Mouse (Mus musculus) intestine, embryonic 15.5 days (tissue): ENCODE results near the gene Ccdc151. TPM values are rescaled to one million over a fixed set of nuclear protein-coding genes. Genes with fewer than 3 reads are reported as not detected.
A peak's percentile ranks its signal among the peaks of the same experiment; 100 is the strongest.

Experiments
- ATAC-seq: fragments of 200-750 bp; cut with Nextera tagmentation; 2 replicates; pipeline ENCODE4 v1.8.0; 2017; ENCODE audit warnings: moderate TSS enrichment, moderate library complexity
- H3K27ac ChIP-seq: fragments of 300-500 bp; sonication (generic); 2 replicates; pipeline ENCODE4 v1.5.1; 2015; ENCODE audit warnings: mild to moderate bottlenecking, inconsistent platforms
- H3K27me3 ChIP-seq: fragments of 300-500 bp; sonication (generic); replicated peaks from 2 replicates; pipeline ENCODE4 v1.6.1; 2015; ENCODE audit warnings: inconsistent platforms
- H3K36me3 ChIP-seq: fragments of 300-500 bp; sonication (generic); 2 replicates; pipeline ENCODE4 v1.6.1; 2015; ENCODE audit warnings: inconsistent platforms
- H3K4me1 ChIP-seq: fragments of 300-500 bp; sonication (generic); replicated peaks from 2 replicates; pipeline ENCODE4 v1.6.1; 2015; ENCODE audit warnings: inconsistent platforms
- H3K4me2 ChIP-seq: fragments of 300-500 bp; sonication (generic); replicated peaks from 2 replicates; pipeline ENCODE4 v1.6.1; 2015; ENCODE audit warnings: mild to moderate bottlenecking, inconsistent platforms
- H3K4me3 ChIP-seq: fragments of 300-500 bp; sonication (generic); replicated peaks from 2 replicates; pipeline ENCODE4 v1.5.1; 2015; ENCODE audit warnings: inconsistent platforms
- H3K9ac ChIP-seq: fragments of 300-500 bp; sonication (generic); 2 replicates; pipeline ENCODE4 v1.6.1; 2015; ENCODE audit warnings: inconsistent platforms
- H3K9me3 ChIP-seq: fragments of 300-500 bp; sonication (generic); 2 replicates; pipeline ENCODE4 v1.6.1; 2016; ENCODE audit warnings: inconsistent platforms
- WGBS: fragments of 180-500 bp; shearing (Covaris S2); methylation state at CpG from one replicate; pipeline ENCODE4 v1.1.7; 2015; 5-methylcytosine and 5-hydroxymethylcytosine counted together
- polyA plus RNA-seq: library from polyadenylated mRNA; unstranded; fragments of >200 nt; fragmentation: Nextera tagmentation; extraction: Ambion mirVana; gene quantifications from 2 replicates; pipeline ENCODE4 v1.2.1, GENCODE M21; 2015

Ccdc151 gene
- polyA plus RNA-seq, 1 experiment from 2014 or later, result 0.50 TPM

DNA sequence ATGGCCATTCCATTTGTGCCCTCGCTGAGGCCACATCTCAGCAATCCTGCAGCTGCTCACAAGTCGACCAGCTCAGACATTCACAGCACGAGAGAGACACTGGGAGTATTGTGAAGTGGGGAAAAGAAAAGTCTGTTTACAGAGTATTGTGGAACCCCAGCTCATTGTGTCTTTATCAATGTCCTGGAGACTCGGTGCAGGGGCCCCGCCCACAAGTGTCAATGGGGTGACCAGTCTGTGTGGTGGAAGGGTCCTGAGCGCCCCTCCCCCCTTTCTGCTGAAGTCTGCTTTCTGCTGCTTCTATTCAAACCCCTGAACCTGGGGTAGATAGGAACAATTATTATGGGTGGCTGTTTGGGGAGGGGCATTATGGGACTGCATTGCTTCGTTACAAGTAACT, 26.0 kb upstream of the Ccdc151 start:
- Histone ChIP-seq H3K36me3 (no peaks in the 10 kb centered on the region), H3K9me3 (no peaks in the 10 kb centered on the region), H3K27me3 (no peaks in the 10 kb centered on the region), H3K9ac (no peak overlapping the region), H3K4me1 (no peaks in the 10 kb centered on the region), H3K4me3 (no peak overlapping the region), H3K27ac (no peak overlapping the region), H3K4me2 (no peak overlapping the region)
- WGBS, result 47% methylated on average over 7 of the region's 7 CpGs
- no peak for ATAC-seq

DNA sequence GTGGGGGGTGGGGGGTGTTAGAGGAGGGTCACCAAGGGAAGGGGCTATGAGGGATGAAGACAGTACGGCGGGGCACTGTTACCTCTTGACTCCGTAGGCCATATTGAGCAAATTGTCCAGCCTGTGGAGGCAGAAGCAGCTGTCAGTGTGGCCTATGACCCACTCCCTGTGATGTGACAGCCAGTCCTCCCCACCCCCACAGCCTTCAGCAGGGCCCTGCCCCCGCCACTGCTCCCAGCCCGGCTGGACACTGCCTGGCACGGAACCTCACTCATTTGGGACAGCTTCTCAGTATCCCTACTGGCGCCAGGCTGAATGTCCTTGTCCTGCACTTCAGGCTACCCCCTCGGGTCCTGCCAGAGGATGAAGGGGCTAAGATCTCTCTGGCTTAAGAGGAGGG, 22.2 kb upstream of the Ccdc151 start:
- no peak overlapping the region for H3K4me3 ChIP-seq
- no peak overlapping the region for H3K4me2 ChIP-seq
- no peak overlapping the region for H3K27ac ChIP-seq
- no peaks in the 10 kb centered on the region for H3K27me3 ChIP-seq
- H3K9ac ChIP-seq, result no peak overlapping the region
- no peak for ATAC-seq
- WGBS, result 57% methylated on average over 8 of the region's 8 CpGs
- H3K9me3 ChIP-seq, result no peaks in the 10 kb centered on the region
- H3K4me1 ChIP-seq, result no peaks in the 10 kb centered on the region
- no peaks in the 10 kb centered on the region for H3K36me3 ChIP-seq

DNA sequence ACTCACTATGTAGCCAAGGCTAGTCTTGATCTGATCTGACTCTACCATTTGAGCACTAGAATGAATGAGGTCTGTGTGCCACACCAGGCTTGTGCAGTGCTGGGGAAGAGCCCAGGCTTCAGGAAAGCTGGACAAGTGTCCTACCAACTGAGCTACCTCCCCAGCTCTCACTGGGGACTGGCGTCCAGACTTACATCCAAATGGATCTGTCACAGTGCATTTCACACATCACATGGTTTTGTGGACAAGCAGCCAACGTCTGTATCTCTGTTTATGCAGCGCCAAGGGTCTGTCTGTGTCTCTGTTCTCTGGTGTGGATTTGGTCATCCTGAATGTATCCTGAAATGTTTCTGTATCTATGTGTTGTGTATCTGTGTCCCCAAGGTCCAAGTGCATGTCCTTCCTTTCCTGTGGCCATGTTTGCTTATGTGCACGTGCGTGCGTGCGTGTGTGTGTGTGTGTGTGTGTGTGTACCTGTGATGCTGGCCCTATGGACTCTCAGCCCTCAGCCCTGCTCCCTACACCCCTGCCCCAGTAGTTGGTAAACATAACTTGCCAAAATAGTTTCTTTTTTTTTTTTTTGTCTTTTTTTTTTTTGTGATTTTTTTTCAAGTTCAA, 14.9 kb upstream of the Ccdc151 start:
- ATAC-seq, result no peak
- no peak overlapping the region for H3K9ac ChIP-seq
- H3K36me3 ChIP-seq, result peaks cover 19% of the 10 kb centered on the region
- no peaks in the 10 kb centered on the region for H3K27me3 ChIP-seq
- H3K4me2 ChIP-seq, result no peak overlapping the region
- no peak overlapping the region for H3K4me3 ChIP-seq
- no peaks in the 10 kb centered on the region for H3K4me1 ChIP-seq
- no peaks in the 10 kb centered on the region for H3K9me3 ChIP-seq
- WGBS, result 73% methylated on average over 7 of the region's 7 CpGs
- no peak overlapping the region for H3K27ac ChIP-seq

DNA sequence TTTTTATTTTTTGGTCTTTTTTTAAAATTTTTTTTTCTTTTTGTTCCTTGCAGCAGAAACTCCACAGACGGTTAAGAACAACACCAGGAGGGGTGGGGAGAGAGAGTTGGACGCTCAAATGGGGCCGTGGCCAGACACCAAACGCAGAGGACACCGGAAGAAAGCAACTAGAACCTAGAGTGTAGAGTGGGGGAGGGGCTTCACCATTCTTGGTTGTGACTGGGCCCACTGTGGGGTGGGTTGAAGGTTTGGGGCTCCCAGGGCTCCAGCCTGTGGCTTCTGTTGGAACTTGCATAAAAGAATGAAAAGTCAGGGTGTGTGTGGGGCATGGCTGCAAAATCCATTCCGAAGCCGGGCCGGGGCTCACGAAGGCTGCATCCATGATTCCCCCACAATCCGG, 13.8 kb upstream of the Ccdc151 start:
- Histone ChIP-seq H3K4me1 (no peaks in the 10 kb centered on the region), H3K9me3 (no peaks in the 10 kb centered on the region), H3K36me3 (peaks cover 29% of the 10 kb centered on the region), H3K4me3 (no peak overlapping the region), H3K27me3 (no peaks in the 10 kb centered on the region), H3K4me2 (no peak overlapping the region), H3K9ac (no peak overlapping the region), H3K27ac (no peak overlapping the region)
- WGBS, result 65% methylated on average over 10 of the region's 10 CpGs
- no peak for ATAC-seq

DNA sequence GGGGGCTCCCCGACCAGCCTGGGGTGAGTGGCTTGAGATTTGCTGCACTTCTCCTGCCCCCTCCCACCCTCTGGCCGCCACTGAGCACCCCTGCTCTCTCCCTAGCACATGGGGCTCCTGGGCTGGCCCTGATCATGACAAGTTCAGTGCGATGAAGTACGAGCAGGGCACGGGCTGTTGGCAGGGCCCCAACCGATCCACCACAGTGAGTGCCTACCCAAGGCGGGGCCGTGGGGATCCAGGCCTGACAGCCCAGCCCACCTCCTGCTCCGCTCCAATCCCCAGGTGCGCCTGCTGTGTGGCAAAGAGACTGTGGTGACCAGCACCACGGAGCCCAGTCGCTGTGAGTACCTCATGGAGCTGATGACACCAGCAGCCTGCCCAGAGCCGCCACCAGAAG, 10.3 kb upstream of the Ccdc151 start:
- no peak for ATAC-seq

DNA sequence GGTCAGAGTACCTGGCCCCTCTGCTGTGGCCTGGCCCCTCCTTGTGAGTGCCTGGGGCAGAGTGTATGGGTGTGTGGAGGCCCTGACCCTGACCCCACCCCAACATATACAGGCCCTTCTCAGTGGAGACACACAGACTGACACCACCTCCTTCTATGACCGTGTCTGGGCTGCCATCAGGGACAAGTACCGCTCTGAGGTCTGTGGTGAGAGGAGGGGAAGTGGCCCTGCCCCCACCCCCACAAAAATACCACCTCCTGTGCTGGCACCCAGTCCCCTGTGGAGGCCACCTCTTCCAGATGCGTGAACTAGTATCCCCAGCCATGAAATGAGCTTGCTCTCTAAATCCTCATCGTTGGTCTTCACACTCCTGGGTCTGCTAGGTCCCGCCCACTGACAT, 8.6 kb upstream of the Ccdc151 start:
- 79% methylated on average over 5 of the region's 5 CpGs for WGBS
- Histone ChIP-seq H3K4me2 (no peak overlapping the region), H3K36me3 (peaks cover 71% of the 10 kb centered on the region)

More for the DNA sequence above, 10.3 kb upstream of the Ccdc151 start:
- H3K27ac ChIP-seq, result no peak overlapping the region
- H3K9me3 ChIP-seq, result no peaks in the 10 kb centered on the region
- H3K36me3 ChIP-seq, result peaks cover 61% of the 10 kb centered on the region
- WGBS, result 91% methylated on average over 13 of the region's 13 CpGs
- H3K27me3 ChIP-seq, result no peaks in the 10 kb centered on the region
- H3K4me2 ChIP-seq, result no peak overlapping the region
- no peaks in the 10 kb centered on the region for H3K4me1 ChIP-seq
- no peak overlapping the region for H3K9ac ChIP-seq
- no peak overlapping the region for H3K4me3 ChIP-seq

DNA sequence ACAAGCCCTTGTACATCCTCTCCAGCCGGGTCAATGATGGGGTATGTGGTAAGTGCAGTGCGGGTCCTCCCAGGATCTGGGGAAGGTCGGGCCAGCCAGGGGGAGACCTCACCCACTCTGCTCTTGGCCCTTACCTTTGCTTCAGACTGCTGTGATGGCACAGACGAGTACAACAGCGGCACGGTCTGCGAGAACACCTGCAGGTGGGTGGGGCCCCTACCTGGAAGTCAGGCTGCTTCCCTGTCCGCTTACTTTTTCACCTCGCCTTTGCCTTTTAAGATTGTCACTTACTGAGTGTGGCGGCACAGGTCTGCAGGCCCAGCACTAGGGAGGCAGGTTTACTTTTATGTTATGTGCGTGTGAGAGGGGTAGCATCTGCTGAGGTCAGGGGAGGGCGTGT, 2.1 kb upstream of the Ccdc151 start:
- WGBS, result 78% methylated on average over 12 of the region's 12 CpGs
- Histone ChIP-seq H3K4me1 (peaks cover 25% of the 10 kb centered on the region), H3K9ac (no peak overlapping the region), H3K36me3 (peaks cover 40% of the 10 kb centered on the region), H3K4me2 (peak overlapping the region; percentile 78; the same call in 1 of the 2 replicates), H3K4me3 (0 out of 2 replicates have a peak overlapping the region, but pooled peaks have one; percentile 64), H3K27ac (no peak overlapping the region), H3K27me3 (no peaks in the 10 kb centered on the region), H3K9me3 (no peaks in the 10 kb centered on the region)
- no peak for ATAC-seq

More for the DNA sequence above, 8.6 kb upstream of the Ccdc151 start:
- no peak overlapping the region for H3K27ac ChIP-seq
- ATAC-seq, result 0 out of 2 replicates have a peak, but pooled peaks have one; percentile 32
- H3K27me3 ChIP-seq, result no peaks in the 10 kb centered on the region
- H3K9me3 ChIP-seq, result no peaks in the 10 kb centered on the region
- H3K4me3 ChIP-seq, result no peak overlapping the region
- H3K9ac ChIP-seq, result no peak overlapping the region
- H3K4me1 ChIP-seq, result no peaks in the 10 kb centered on the region

DNA sequence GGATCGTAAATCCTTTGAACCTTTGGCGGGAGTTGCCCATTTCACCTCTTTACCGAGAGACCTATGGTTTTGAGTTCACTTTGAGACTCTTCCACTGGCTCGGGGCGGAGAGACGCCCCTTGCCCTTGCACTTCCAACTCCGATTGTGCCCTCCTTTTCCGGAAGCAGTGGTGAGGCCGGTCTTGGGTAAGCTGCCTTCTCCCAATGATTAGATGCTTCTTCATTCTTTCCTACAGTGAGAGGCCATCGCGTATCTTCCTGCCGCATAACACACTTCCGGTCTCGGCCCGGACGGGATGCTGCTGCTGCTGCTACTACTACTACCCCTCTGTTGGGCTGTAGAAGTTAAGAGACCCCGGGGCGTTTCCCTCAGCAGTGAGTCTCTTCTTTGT, 725 bp upstream of the Ccdc151 start:
- Histone ChIP-seq H3K27me3 (no peaks in the 10 kb centered on the region), H3K36me3 (peaks cover 29% of the 10 kb centered on the region), H3K27ac (peak overlapping the region; percentile 64), H3K4me2 (peak overlapping the region; percentile 78), H3K9ac (peak overlapping the region; percentile 55), H3K4me1 (peaks cover 25% of the 10 kb centered on the region), H3K4me3 (peak overlapping the region; percentile 64), H3K9me3 (no peaks in the 10 kb centered on the region)
- WGBS, result under 1% methylated on average over 18 of the region's 18 CpGs
- peak; percentile 35; the same call in 1 of the 2 replicates for ATAC-seq

DNA sequence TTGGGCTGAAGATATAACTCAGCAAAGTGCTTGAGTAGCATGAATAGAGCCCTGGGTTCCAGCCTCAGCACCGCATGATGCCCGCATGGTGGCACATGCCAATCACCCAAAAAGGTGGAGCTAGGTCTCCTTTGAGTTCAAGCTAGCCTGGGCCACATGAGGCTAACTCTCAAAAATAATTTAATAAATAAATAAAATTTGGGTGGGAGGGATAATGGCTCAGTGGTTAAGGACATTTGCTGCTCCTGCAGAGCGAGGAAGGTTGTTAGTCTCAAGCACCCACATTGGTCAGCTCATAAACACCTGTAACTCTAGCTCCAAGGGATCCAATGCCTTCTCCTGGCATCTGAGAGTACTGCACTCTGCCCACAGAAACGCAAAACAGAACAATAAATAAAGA, 801 bp downstream of the Ccdc151 start:
- H3K9ac ChIP-seq, result no peak overlapping the region
- H3K27ac ChIP-seq, result no peak overlapping the region
- ATAC-seq, result no peak
- H3K36me3 ChIP-seq, result peaks cover 21% of the 10 kb centered on the region
- 84% methylated on average over 4 of the region's 4 CpGs for WGBS
- H3K27me3 ChIP-seq, result no peaks in the 10 kb centered on the region
- H3K4me3 ChIP-seq, result no peak overlapping the region
- no peaks in the 10 kb centered on the region for H3K9me3 ChIP-seq
- H3K4me2 ChIP-seq, result no peak overlapping the region
- peaks cover 25% of the 10 kb centered on the region for H3K4me1 ChIP-seq

DNA sequence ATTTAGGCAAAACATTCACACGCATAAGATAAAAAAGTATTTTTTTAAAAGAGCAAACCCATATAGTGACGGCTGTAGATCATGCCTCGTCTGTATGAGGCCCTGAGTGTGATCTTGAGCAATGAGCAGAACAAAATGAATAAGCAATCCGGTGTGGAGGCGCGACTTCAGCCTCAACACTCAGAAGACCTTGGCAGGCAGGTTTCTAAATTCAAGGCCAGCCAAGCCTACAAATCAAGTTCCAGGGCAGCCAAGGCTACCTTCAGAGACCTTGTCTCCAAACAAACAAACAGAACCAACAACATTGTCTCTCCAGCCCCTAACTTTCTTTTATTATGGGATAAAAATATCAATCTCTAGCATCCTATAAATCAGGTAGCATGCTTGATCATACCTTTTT, 2.1 kb downstream of the Ccdc151 start:
- H3K9me3 ChIP-seq, result no peaks in the 10 kb centered on the region
- no peak overlapping the region for H3K4me2 ChIP-seq
- H3K4me1 ChIP-seq, result peaks cover 22% of the 10 kb centered on the region
- peaks cover 10% of the 10 kb centered on the region; the same call in 1 of the 2 replicates for H3K36me3 ChIP-seq
- no peak overlapping the region for H3K4me3 ChIP-seq
- H3K27me3 ChIP-seq, result no peaks in the 10 kb centered on the region
- H3K27ac ChIP-seq, result no peak overlapping the region
- H3K9ac ChIP-seq, result no peak overlapping the region
- WGBS, result 89% methylated on average over 6 of the region's 6 CpGs
- no peak for ATAC-seq

DNA sequence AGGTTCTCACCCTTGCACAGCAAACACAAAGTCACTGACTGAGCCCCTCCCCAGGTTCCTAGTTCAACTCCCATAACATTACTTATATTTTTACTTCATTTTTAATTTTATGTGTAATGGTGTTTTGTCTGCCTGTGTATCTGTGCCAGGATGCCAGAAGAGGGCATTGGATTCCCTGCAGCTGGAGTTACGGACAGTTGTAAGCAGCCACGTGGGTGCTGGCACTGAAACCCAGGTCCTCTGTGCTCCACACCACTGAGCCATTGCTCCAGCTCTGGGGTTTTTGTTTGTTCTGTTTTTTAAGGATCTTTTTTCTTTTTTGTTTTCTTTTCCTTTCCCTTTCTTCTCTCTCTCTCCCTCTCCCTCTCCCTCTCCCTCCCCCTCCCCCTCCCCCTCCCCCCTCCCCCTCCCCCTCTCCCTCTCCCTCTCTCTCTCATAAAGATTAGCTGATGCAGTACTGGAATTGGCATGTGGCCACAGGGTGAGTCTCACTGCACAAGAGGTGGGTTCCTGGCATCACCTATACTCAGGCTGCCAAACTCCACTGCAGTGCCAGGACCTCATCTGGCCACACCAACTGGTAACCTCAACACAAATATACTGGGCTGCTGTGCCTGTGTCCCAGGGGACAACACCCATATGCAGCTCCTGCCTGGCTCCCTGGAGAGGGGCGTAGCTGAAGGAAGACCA, 6.1 kb downstream of the Ccdc151 start:
- H3K4me3 ChIP-seq, result no peak overlapping the region
- H3K27ac ChIP-seq, result no peak overlapping the region
- H3K9ac ChIP-seq, result no peak overlapping the region
- peaks cover 13% of the 10 kb centered on the region for H3K27me3 ChIP-seq
- H3K4me1 ChIP-seq, result no peaks in the 10 kb centered on the region
- no peaks in the 10 kb centered on the region for H3K36me3 ChIP-seq
- no peak overlapping the region for H3K4me2 ChIP-seq
- WGBS, result 69% methylated on average over 3 of the region's 3 CpGs
- no peak for ATAC-seq
- H3K9me3 ChIP-seq, result no peaks in the 10 kb centered on the region

DNA sequence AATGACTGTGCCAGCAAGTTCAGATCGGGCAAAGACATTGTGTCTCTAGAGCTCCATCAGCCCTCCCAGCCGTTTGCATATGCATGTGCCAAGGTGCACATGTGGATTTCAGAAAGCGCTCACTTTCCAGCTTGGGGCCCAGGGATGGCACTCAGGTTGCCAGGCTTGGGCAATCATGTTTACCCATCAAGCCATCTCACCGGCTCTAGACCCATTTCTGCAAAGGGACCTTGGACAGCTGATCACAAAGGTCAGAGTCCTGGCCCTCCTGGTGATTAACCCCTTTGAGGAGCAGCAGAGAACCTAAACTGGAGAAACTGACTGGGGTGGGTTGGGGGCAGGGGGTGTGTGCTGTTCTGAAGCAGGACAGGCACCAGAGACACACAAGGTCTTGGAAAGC, 10.2 kb downstream of the Ccdc151 start:
- Histone ChIP-seq H3K9ac (no peak overlapping the region), H3K4me2 (no peak overlapping the region), H3K4me3 (no peak overlapping the region), H3K27ac (no peak overlapping the region), H3K27me3 (peaks cover 54% of the 10 kb centered on the region), H3K9me3 (no peaks in the 10 kb centered on the region), H3K36me3 (no peaks in the 10 kb centered on the region), H3K4me1 (peaks cover 24% of the 10 kb centered on the region)
- ATAC-seq, result no peak
- 69% methylated on average over 4 of the region's 4 CpGs for WGBS
